Mouse (Mus musculus) granulocyte monocyte progenitor cell, adult 5-6 weeks (primary cell): Measurements from ENCODE around the gene Slc7a7. TPM values are rescaled to one million over a fixed set of nuclear protein-coding genes. Genes with fewer than 3 reads are reported as not detected.

ENCODE experiments used
- ATAC-seq: replicated peaks from 2 replicates; pipeline ENCODE4 v1.8.0; 2016; ENCODE audit warnings: mild to moderate bottlenecking, moderate TSS enrichment, inconsistent platforms; ENCODE audit not compliant: poor library complexity, severe bottlenecking
- total RNA-seq, 2 experiments: library from RNA; stranded (forward) in 1 of 2; stranded (reverse) in 1 of 2; fragments of 200-712, 200-1000 nt in 1 of 2; fragments of >200 nt in 1 of 2; fragmentation: Nextera tagmentation in 1 of 2; gene quantifications; 2 replicates each; pipeline ENCODE4 v1.2.3; 2014 to 2017

The Slc7a7 gene
- total RNA-seq, 2 experiments from 2014 or later: 3.0 to 10.3 TPM

DNA sequence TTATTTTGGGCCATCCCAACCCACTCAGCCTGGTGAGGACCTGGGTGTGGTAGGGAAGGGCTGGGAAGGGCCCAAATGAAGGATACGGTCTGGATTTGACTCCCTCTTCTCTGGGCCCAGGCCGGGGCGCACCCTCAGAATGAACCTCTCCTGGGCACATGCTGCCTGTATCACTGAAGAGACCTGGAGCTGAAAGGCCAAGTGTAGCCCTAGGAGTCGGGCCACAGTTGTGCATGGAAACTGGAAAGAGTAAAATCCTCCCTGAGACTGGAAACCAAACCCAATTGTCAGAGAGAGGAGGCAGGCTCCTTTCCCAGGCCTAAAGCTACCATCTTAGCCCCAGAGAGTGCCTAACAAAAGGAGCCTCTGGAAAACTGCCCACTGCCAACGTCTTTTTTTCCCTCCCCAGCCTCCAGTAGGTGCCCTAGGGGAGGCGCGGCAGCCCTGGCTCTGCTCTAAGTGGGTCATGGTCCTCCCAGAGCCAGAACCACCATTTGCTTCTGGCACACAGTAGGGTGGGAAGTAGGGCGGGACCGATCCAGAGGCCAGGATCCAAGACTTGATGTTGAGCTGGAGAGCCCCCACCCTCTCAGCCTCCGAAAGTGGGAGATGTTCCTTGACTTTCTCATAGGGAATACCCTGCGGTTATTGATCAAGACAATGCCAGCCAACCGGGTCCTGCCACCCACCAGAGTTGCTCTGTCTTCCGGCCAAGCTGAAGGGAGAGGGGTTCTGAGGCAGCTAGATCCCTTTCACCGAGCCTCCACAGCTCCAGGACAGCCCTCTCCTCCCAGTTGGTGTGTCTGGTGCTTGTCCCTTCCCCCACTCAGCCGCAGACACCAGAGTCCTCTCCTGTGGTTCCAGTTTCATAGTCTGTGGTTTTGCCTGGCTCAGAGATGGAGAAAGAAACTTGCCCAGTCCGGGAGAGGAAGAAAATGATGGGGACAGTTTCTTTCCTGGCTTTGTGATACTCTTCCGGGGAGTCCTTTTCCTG, 15.6 kb upstream of the Slc7a7 start:
- ATAC-seq: peak; percentile 91

- ATAC-seq: peak; percentile 26
These were observed 14.7 kb upstream of the Slc7a7 start for GRCm38 (mm10) chr14:54432078-54432836.

DNA sequence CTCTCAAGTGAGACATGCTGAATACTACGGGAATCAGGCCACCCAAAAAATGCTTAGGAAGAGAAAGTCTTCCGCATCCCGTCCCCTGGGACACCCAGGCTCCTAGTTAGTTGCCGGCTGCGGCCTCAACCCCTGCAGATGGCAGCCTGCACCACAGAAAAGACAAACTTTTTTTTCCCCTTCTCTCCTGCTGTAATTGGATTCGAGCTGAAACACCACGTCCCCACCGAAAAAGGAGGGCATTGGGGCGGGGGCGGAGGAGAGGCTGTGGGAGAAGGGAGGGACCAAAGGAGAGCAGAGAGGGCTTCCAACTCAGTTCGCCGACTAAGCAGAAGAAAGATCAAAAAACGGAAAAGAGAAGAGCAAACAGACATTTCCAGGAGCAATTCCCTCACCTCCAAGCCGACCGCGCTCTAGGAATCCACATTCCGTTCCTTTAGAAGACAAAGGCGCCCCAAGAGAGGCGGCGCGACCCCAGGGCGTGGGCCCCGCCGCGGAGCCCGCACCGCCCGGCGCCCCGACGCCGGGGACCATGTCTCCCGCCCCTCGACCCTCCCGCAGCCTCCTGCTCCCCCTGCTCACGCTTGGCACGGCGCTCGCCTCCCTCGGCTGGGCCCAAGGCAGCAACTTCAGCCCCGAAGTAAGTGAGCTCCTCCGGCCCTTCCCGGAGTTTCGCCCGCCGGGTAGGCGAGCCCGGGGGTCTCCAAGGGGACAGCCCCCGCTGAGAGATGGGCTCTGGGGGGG, 13.9 kb upstream of the Slc7a7 start, which contains the start of gene Mmp14:
Gene Mmp14 (plus strand): TSS at position 279 of the 744 bp plus-strand sequence.
- ATAC-seq: no peak

GRCm38 (mm10) chr14:54430406-54431145, 13.0 kb upstream of the Slc7a7 start:
- no peak for ATAC-seq

- ATAC-seq: no peak
These were observed 11.9 kb upstream of the Slc7a7 start for GRCm38 (mm10) chr14:54429332-54430093.

- no peak for ATAC-seq
These were observed 10.8 kb upstream of the Slc7a7 start for GRCm38 (mm10) chr14:54428421-54428820.

DNA sequence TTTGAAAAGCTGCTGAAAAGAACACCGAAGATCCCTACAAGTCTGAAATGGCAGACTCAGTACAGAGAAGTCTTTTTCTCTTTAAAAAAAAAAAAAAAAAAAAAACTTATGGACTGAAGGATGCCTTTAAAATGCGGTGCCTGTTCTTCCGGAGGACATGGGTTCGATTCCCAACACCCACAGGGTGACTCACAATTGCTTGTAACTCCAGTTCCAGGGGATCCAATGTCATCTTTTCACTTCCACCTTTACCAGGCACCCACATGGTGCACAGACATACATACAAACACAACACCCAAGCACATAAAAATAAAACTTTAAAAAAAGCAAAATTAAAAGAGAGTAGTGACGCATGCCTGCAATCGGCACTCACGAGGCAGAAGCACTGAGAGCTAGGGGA, 10.1 kb upstream of the Slc7a7 start:
- ATAC-seq: no peak

- ATAC-seq: peak; percentile 91
These were observed 9.3 kb upstream of the Slc7a7 start, which contains the start of gene Mrpl52 for GRCm38 (mm10) chr14:54426689-54427398. Mrpl52 (plus strand) TSS chr14:54426909.

- peak; percentile 72 for ATAC-seq
These were observed 8.6 kb upstream of the Slc7a7 start for GRCm38 (mm10) chr14:54426003-54426688.

- no peak for ATAC-seq
These were observed 8.0 kb upstream of the Slc7a7 start for GRCm38 (mm10) chr14:54425540-54425939.

DNA sequence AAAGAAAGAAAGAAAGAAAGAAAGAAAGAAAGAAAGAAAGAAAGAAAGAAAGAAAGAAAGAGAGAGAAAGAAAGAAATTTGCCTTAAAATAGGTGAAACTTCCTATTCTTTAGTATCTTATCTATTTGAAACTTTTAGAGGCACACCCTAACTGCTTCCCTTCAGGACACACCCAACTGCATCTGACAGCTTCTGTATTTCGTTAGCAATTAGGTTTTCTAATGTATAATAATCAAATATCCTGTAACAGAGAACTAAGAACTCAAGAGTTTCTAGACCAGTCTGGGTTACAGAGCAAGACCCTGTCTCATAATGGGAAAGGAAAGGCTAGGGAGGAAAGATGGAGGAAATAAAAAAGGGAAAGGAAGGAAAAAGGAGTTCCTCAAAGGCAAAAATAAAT, 7.1 kb upstream of the Slc7a7 start:
- ATAC-seq: no peak

DNA sequence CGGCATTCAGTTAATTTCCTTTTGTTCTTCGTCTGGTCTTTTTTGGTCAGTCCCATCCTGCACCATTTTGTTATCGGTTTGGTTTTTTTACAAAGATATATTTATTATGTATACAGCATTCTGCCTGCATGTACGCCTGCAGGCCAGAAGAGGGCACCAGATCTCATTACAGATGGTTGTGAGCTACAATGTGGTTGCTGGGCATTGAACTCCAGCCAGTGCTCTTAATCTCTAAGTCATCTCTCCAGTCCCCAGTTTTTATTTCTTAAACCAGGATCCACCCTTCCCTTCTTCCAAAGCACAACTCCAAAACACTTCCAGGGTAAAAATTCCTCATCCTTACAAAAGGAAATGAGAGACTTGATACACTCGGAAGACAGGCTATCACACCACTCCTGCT, 5.8 kb upstream of the Slc7a7 start:
- no peak for ATAC-seq

DNA sequence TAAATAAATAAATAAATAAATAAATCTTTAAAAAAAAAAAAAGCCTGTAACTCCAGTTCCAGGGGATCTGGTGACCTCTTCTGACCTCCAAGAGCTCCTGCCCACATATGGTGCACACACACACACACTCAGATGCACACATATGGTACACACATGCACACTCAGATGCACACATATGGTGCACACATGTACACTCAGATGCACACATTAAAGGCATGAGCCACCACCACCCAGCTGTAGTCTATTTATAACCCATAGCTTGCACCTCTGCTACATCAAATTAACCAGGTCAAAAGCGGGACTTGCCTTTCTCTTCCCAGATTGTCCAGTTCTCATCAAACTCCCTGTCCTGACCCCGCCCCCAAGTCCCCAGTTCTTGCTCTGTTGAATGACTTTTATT, 3.4 kb upstream of the Slc7a7 start:
- ATAC-seq: no peak

GRCm38 (mm10) chr14:54416830-54417229, 750 bp downstream of the Slc7a7 start:
- no peak for ATAC-seq

- no peak for ATAC-seq
These were observed 1.3 kb downstream of the Slc7a7 start for GRCm38 (mm10) chr14:54416229-54416775.

GRCm38 (mm10) chr14:54415241-54416020, 2.1 kb downstream of the Slc7a7 start:
- no peak for ATAC-seq
